Mouse (Mus musculus): ENCODE data around the gene 8030474K03Rik. TPM values are rescaled to one million over a fixed set of nuclear protein-coding genes. Genes with fewer than 3 reads are reported as not detected.
A peak's percentile ranks its signal among the peaks of the same experiment; 100 is the strongest.
"Not testable (repeated sequence)": the region's sequence is repeated elsewhere in the genome, so short reads cannot be mapped to it uniquely, and the experiment has no call there.

8030474K03Rik gene
- polyA plus RNA-seq, 1 experiment from 2014 or later = not detected

- Histone ChIP-seq H3K9ac (ENCODE audit: low read depth, low read length) (no peak overlapping the region), H3K27me3 (ENCODE audit: control insufficient read depth, insufficient read depth, low read length) (no peaks in the 10 kb centered on the region), H3K27ac (ENCODE audit: low read depth, low read length) (no peak overlapping the region), H3K4me1 (ENCODE audit: control insufficient read depth, insufficient read depth, low read length) (no peaks in the 10 kb centered on the region), H3K36me3 (ENCODE audit: control insufficient read depth, insufficient read depth, low read length) (no peaks in the 10 kb centered on the region), H3K4me2 (no peak overlapping the region), H3K9me3 (replicated peaks; ENCODE audit: control insufficient read depth, low read length) (peaks cover 3% of the 10 kb centered on the region; the same call in 1 of the 2 replicates), H3K4me3 (ENCODE audit: low read depth, low read length) (no peak overlapping the region)
- WGBS (ENCODE audit: insufficient replicate concordance) = 41% methylated on average over 4 of the region's 4 CpGs
- ATAC-seq (replicated peaks; ENCODE audit: insufficient number of reproducible peaks, low FRiP score, low TSS enrichment) = no peak
Measured at GRCm38 (mm10) chrX:101791551-101791950, 2.9 kb upstream of the 8030474K03Rik start.

GRCm38 (mm10) chrX:101805512-101805911 is 11.1 kb downstream of the 8030474K03Rik start:
- Histone ChIP-seq H3K27ac (ENCODE audit: low read depth, low read length) (no peak overlapping the region), H3K36me3 (ENCODE audit: control insufficient read depth, insufficient read depth, low read length) (no peaks in the 10 kb centered on the region), H3K9ac (ENCODE audit: low read depth, low read length) (no peak overlapping the region), H3K4me2 (no peak overlapping the region), H3K27me3 (ENCODE audit: control insufficient read depth, insufficient read depth, low read length) (peaks cover 5% of the 10 kb centered on the region; the same call in 1 of the 2 replicates), H3K4me3 (ENCODE audit: low read depth, low read length) (no peak overlapping the region), H3K4me1 (ENCODE audit: control insufficient read depth, insufficient read depth, low read length) (no peaks in the 10 kb centered on the region), H3K9me3 (replicated peaks; ENCODE audit: control insufficient read depth, low read length) (no peaks in the 10 kb centered on the region)
- no peak for ATAC-seq (replicated peaks; ENCODE audit: insufficient number of reproducible peaks, low FRiP score, low TSS enrichment)
- WGBS (ENCODE audit: insufficient replicate concordance) = 27% methylated on average over 2 of the region's 2 CpGs

DNA sequence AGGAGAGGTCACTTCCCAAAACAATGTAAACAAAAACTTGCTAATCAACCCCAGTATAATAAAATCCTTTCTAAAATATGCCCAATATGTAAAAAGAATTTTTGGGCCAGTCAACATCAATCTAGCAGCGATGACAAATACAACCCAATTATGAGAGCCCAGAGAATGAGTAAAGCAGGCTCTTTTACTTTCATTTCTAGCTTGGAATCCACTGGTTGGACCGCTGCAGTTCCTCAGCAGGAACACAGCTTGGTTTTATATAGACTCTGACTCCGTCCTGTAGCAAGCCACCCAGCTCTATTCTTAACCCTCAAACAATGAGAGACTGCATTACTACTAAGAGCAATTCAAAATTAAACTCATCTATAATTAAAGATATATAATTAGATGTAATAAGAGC is 17.3 kb downstream of the 8030474K03Rik start:
- Histone ChIP-seq H3K27me3 (ENCODE audit: control insufficient read depth, insufficient read depth, low read length) (0 out of 2 replicates have a peak, but pooled peaks cover 2% of the 10 kb centered on the region), H3K9me3 (replicated peaks; ENCODE audit: control insufficient read depth, low read length) (no peaks in the 10 kb centered on the region), H3K27ac (ENCODE audit: low read depth, low read length) (no peak overlapping the region), H3K9ac (ENCODE audit: low read depth, low read length) (no peak overlapping the region), H3K4me1 (ENCODE audit: control insufficient read depth, insufficient read depth, low read length) (no peaks in the 10 kb centered on the region), H3K36me3 (ENCODE audit: control insufficient read depth, insufficient read depth, low read length) (no peaks in the 10 kb centered on the region), H3K4me2 (no peak overlapping the region), H3K4me3 (ENCODE audit: low read depth, low read length) (no peak overlapping the region)
- 60% methylated on average over 3 of the region's 3 CpGs for WGBS (ENCODE audit: insufficient replicate concordance)
- no peak for ATAC-seq (replicated peaks; ENCODE audit: insufficient number of reproducible peaks, low FRiP score, low TSS enrichment)

- Histone ChIP-seq H3K27ac (ENCODE audit: low read depth, low read length) (no peak overlapping the region), H3K4me1 (ENCODE audit: control insufficient read depth, insufficient read depth, low read length) (no peaks in the 10 kb centered on the region), H3K4me2 (no peak overlapping the region), H3K27me3 (ENCODE audit: control insufficient read depth, insufficient read depth, low read length) (peaks cover 8% of the 10 kb centered on the region), H3K4me3 (ENCODE audit: low read depth, low read length) (no peak overlapping the region), H3K36me3 (ENCODE audit: control insufficient read depth, insufficient read depth, low read length) (no peaks in the 10 kb centered on the region), H3K9me3 (replicated peaks; ENCODE audit: control insufficient read depth, low read length) (no peaks in the 10 kb centered on the region), H3K9ac (ENCODE audit: low read depth, low read length) (no peak overlapping the region)
- whole genome bisulfite sequencing (ENCODE audit: insufficient replicate concordance) = 67% methylated on average over 1 of the region's 1 CpGs
- ATAC-seq (replicated peaks; ENCODE audit: insufficient number of reproducible peaks, low FRiP score, low TSS enrichment) = no peak
Measured at GRCm38 (mm10) chrX:101819163-101819562, 24.7 kb downstream of the 8030474K03Rik start.

DNA sequence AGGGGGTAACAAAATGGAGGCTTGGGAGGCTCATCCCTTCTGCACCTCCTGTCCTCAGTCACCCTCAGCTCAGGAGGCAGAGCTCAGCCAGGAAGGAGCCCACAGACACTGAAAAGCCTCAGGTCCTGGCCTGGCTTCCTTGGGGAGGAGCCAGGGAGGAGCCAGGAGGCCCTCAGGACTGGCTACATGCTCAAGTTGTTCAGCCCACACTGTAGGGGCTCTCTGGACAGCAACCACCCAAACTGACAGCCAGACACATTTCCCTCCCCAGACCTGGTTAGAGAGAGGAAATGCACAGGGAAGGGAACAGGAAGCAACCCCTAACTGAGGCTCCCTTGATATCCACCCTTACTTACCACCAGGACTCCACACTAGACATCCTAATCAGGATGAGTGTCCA is 25.5 kb downstream of the 8030474K03Rik start:
- not testable (repeated sequence) for H3K4me3 ChIP-seq (ENCODE audit: low read depth, low read length); ATAC-seq (replicated peaks; ENCODE audit: insufficient number of reproducible peaks, low FRiP score, low TSS enrichment); H3K27ac ChIP-seq (ENCODE audit: low read depth, low read length); H3K9me3 ChIP-seq (replicated peaks; ENCODE audit: control insufficient read depth, low read length); H3K36me3 ChIP-seq (ENCODE audit: control insufficient read depth, insufficient read depth, low read length); H3K4me1 ChIP-seq (ENCODE audit: control insufficient read depth, insufficient read depth, low read length); H3K9ac ChIP-seq (ENCODE audit: low read depth, low read length); H3K4me2 ChIP-seq; H3K27me3 ChIP-seq (ENCODE audit: control insufficient read depth, insufficient read depth, low read length)

DNA sequence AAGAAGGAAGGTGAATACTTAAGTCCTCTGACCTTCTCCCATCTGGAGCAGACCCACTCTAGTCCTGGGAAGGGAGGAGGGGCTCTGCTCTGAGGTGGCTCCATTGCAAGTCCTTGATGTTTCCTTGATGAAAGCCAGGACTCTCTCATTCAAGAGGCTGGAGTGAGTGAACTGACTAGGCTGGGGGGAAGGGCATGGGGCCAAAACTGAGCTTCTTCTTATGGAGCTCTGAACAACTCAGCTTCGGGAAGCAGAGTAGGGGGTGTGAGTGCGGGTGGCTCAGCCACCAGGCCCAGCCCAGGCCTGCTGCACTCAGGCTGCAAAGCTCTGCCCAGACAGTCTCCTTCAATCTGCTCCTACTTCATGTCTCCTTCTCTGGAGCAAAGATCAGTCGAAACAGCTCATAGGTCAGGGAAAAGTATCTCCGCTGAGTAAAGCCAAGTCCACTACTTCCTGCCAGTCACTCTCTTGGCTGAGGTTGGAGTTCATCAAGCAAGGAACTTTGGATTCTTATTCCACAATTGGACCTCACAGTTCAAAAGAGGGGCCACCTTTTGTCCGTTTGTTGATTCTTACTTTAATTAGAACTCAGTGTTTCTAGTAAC is 52.8 kb downstream of the 8030474K03Rik start:
- peak; percentile 46; the same call in 1 of the 2 replicates for ATAC-seq (replicated peaks; ENCODE audit: insufficient number of reproducible peaks, low FRiP score, low TSS enrichment)
- WGBS (ENCODE audit: insufficient replicate concordance) = 32% methylated on average over 5 of the region's 5 CpGs

More for the DNA sequence above, 52.8 kb downstream of the 8030474K03Rik start:
- Histone ChIP-seq H3K27me3 (ENCODE audit: control insufficient read depth, insufficient read depth, low read length) (peaks cover 38% of the 10 kb centered on the region), H3K36me3 (ENCODE audit: control insufficient read depth, insufficient read depth, low read length) (no peaks in the 10 kb centered on the region), H3K4me3 (ENCODE audit: low read depth, low read length) (no peak overlapping the region), H3K4me1 (ENCODE audit: control insufficient read depth, insufficient read depth, low read length) (peaks cover 14% of the 10 kb centered on the region; the same call in 1 of the 2 replicates), H3K9me3 (replicated peaks; ENCODE audit: control insufficient read depth, low read length) (no peaks in the 10 kb centered on the region; the same call in 1 of the 2 replicates), H3K9ac (ENCODE audit: low read depth, low read length) (0 out of 2 replicates have a peak overlapping the region, but pooled peaks have one; percentile 34), H3K27ac (ENCODE audit: low read depth, low read length) (peak overlapping the region; percentile 75), H3K4me2 (no peak overlapping the region)

Other genes with a start within 250 kb of the 8030474K03Rik start
- 129 and 145 TPM in 2 replicates for gene Ogt, start 154.6 kb upstream of the 8030474K03Rik start, polyA plus RNA-seq (2014; fragmentation: Nextera tagmentation; extraction: Ambion mirVana)
- gene Cxcr3, start 60.4 kb upstream of the 8030474K03Rik start, polyA plus RNA-seq (2014; fragmentation: Nextera tagmentation; extraction: Ambion mirVana) = not detected in 2 replicates
- 0.19 and 0.20 TPM in 2 replicates for gene Gm4779, start 233 bp upstream of the 8030474K03Rik start, polyA plus RNA-seq (2014; fragmentation: Nextera tagmentation; extraction: Ambion mirVana)
- 17.2 and 20.3 TPM in 2 replicates for gene Nhsl2, start 54.7 kb downstream of the 8030474K03Rik start, polyA plus RNA-seq (2014; fragmentation: Nextera tagmentation; extraction: Ambion mirVana)